Mouse (Mus musculus) ES-Bruce4 (cell line): ENCODE measurements around the gene Lactbl1. TPM values are rescaled to one million over a fixed set of nuclear protein-coding genes. Genes with fewer than 3 reads are reported as not detected.

Experiments used
- H3K27ac ChIP-seq: 2 replicates; pipeline ENCODE4 v1.5.1; 2012; ENCODE audit warnings: low read length, inconsistent platforms; ENCODE audit not compliant: insufficient read depth
- H3K27me3 ChIP-seq: 2 replicates; pipeline ENCODE4 v1.6.1; 2012; ENCODE audit warnings: mild to moderate bottlenecking, low read length, inconsistent platforms; ENCODE audit not compliant: control insufficient read depth, poor library complexity, insufficient read depth, severe bottlenecking
- H3K36me3 ChIP-seq: 2 replicates; pipeline ENCODE4 v1.6.1; 2012; ENCODE audit warnings: inconsistent platforms, mild to moderate bottlenecking, low read length, moderate library complexity; ENCODE audit not compliant: control insufficient read depth, poor library complexity, insufficient read depth, severe bottlenecking
- H3K4me1 ChIP-seq: one replicate; pipeline ENCODE4 v1.8.1; 2011; ENCODE audit warnings: low read length; ENCODE audit not compliant: control insufficient read depth, insufficient read depth
- H3K4me3 ChIP-seq: 2 replicates; pipeline ENCODE4 v1.5.1; 2011; ENCODE audit warnings: low read depth, mild to moderate bottlenecking, low read length
- H3K9ac ChIP-seq: 2 replicates; pipeline ENCODE4 v1.6.1; 2012; ENCODE audit warnings: low read depth, mild to moderate bottlenecking, inconsistent platforms; ENCODE audit not compliant: poor library complexity, severe bottlenecking
- H3K9me3 ChIP-seq: replicated peaks from 2 replicates; pipeline ENCODE4 v1.6.1; 2012; ENCODE audit warnings: mild to moderate bottlenecking, low read length, inconsistent platforms; ENCODE audit not compliant: control insufficient read depth, poor library complexity, insufficient read depth, severe bottlenecking
- CTCF ChIP-seq: IDR thresholded peaks from one replicate; pipeline ENCODE4 v1.8.1; 2011; ENCODE audit warnings: low read depth, low read length
- EP300 ChIP-seq: IDR thresholded peaks from 2 replicates; pipeline ENCODE4 v1.6.1; 2011; ENCODE audit warnings: low read depth, low read length; ENCODE audit not compliant: insufficient read depth
- POLR2A ChIP-seq: IDR thresholded peaks from one replicate; pipeline ENCODE4 v1.8.1; 2011; ENCODE audit warnings: low read length; ENCODE audit not compliant: insufficient read depth
- polyA plus RNA-seq: library from polyadenylated mRNA; stranded (reverse); fragments of >200 nt; gene quantifications from 2 replicates; pipeline ENCODE4 v1.2.4, GENCODE M21; 2011; ENCODE audit warnings: low read depth; ENCODE audit not compliant: missing spikeins, insufficient read depth, insufficient read length

Lactbl1 gene
- polyA plus RNA-seq, 1 experiment = not detected

GRCm38 (mm10) chr4:136651882-136652527, 29.6 kb downstream of the Lactbl1 start:
- H3K36me3 ChIP-seq = no peaks in the 10 kb centered on the region
- TF ChIP-seq POLR2A (no peak), EP300 (no peak), CTCF (no peak)

GRCm38 (mm10) chr4:136652528-136652910, 30.1 kb downstream of the Lactbl1 start:
- H3K27ac ChIP-seq = no peak overlapping the region
- H3K9me3 ChIP-seq = no peaks in the 10 kb centered on the region
- TF ChIP-seq POLR2A (no peak), EP300 (no peak), CTCF (no peak)
- H3K36me3 ChIP-seq = no peaks in the 10 kb centered on the region
- no peak overlapping the region for H3K4me3 ChIP-seq
- H3K4me1 ChIP-seq = no peaks in the 10 kb centered on the region
- no peak overlapping the region for H3K9ac ChIP-seq
- H3K27me3 ChIP-seq = no peaks in the 10 kb centered on the region

More at GRCm38 (mm10) chr4:136651882-136652527, 29.6 kb downstream of the Lactbl1 start:
- Histone ChIP-seq H3K4me3 (no peak overlapping the region), H3K4me1 (no peaks in the 10 kb centered on the region), H3K27ac (no peak overlapping the region), H3K9me3 (no peaks in the 10 kb centered on the region), H3K9ac (no peak overlapping the region), H3K27me3 (no peaks in the 10 kb centered on the region)

- Histone ChIP-seq H3K9me3 (no peaks in the 10 kb centered on the region), H3K4me1 (no peaks in the 10 kb centered on the region), H3K36me3 (no peaks in the 10 kb centered on the region), H3K9ac (no peak overlapping the region), H3K27ac (no peak overlapping the region), H3K27me3 (no peaks in the 10 kb centered on the region), H3K4me3 (no peak overlapping the region)
- TF ChIP-seq EP300 (no peak), POLR2A (no peak)
Measured at GRCm38 (mm10) chr4:136653019-136653418, 30.6 kb downstream of the Lactbl1 start.

GRCm38 (mm10) chr4:136653692-136654234, 31.3 kb downstream of the Lactbl1 start:
- Histone ChIP-seq H3K36me3 (no peaks in the 10 kb centered on the region), H3K4me3 (no peak overlapping the region), H3K27ac (no peak overlapping the region), H3K27me3 (no peaks in the 10 kb centered on the region), H3K9me3 (no peaks in the 10 kb centered on the region), H3K9ac (no peak overlapping the region), H3K4me1 (no peaks in the 10 kb centered on the region)
- TF ChIP-seq CTCF = no peak

DNA sequence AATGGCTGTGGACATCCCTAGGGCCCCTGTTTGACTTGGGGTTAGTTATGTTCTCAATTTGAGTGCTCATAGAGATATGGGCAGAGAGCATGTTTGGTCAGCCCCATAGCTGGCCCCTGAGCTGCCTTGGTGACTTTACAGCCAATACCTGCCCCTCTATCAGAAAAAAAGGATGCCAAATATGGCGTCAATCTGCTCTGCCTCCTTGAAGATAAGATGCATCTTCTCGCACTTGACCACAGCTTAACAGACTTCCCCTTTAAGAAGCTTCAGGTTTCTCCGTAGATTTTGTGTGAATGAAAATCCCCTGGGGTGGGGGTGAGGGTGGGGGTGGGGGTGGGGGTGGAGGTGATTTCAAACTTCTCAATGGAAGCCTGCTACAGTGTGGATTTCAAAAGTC, 35.5 kb downstream of the Lactbl1 start:
- H3K4me3 ChIP-seq = no peak overlapping the region
- no peaks in the 10 kb centered on the region for H3K36me3 ChIP-seq
- H3K27ac ChIP-seq = no peak overlapping the region
- no peak for TF ChIP-seq EP300
- TF ChIP-seq CTCF = no peak
- TF ChIP-seq POLR2A = no peak
- no peaks in the 10 kb centered on the region for H3K9me3 ChIP-seq
- no peaks in the 10 kb centered on the region for H3K4me1 ChIP-seq
- no peaks in the 10 kb centered on the region for H3K27me3 ChIP-seq
- H3K9ac ChIP-seq = no peak overlapping the region

GRCm38 (mm10) chr4:136665068-136665467, 42.6 kb downstream of the Lactbl1 start:
- no peak overlapping the region for H3K27ac ChIP-seq
- TF ChIP-seq EP300 (no peak), POLR2A (no peak), CTCF (no peak)
- no peak overlapping the region for H3K4me3 ChIP-seq
- 0 out of 2 replicates have a peak, but pooled peaks cover 3% of the 10 kb centered on the region for H3K9me3 ChIP-seq
- H3K4me1 ChIP-seq = no peaks in the 10 kb centered on the region
- no peaks in the 10 kb centered on the region for H3K27me3 ChIP-seq
- no peak overlapping the region for H3K9ac ChIP-seq
- H3K36me3 ChIP-seq = no peaks in the 10 kb centered on the region
